Mouse (Mus musculus): ENCODE data around the gene Stard7. TPM values are rescaled to one million over a fixed set of nuclear protein-coding genes. Genes with fewer than 3 reads are reported as not detected.

The Stard7 gene
- total RNA-seq, 2 experiments from 2014 or later: 99.8 to 104 TPM

GRCm38 (mm10) chr2:127316431-127316830, 46.4 kb downstream of the Stard7 start:
- DNase-seq (ENCODE audit: low spot score in 2 of 2): no peak

DNA sequence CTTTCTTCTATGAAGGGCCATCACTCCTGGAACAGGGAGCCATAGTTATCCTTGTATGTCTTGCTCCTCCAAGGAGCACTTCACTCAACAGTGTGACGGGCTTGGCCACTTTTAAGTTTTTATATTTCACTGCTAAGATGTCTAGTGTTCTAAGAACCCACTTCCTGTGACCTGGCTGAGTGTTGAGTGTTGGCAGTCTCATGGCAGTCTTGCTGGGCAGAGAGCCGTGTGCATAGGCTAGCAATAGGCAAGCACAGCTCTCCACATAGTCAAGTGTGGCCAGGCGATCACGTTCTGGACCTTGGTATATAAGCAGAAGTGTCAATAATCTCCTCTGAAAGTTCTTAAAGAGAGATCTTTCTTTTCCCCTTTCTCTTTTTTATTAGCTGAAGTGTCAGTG, 48.1 kb downstream of the Stard7 start:
- no peak for DNase-seq (ENCODE audit: low spot score in 2 of 2)

DNA sequence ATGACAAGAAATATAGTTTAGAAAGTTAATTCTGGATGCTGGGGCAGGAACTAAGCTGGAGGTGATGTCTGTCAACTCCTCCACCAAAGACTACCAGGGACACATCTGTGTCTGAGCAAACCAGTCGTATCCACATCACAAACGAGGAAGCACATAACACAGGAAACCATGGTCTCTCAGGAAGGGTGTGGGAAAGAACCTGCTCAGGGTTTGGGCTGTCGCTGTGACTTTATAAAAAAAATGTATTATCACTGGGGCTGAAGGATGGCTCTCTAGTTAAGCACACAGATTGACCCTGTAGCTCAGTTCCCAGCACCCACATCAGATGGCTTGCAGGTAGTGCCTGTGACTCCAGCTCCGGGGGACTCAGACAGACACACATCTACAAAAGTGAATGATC, 49.1 kb downstream of the Stard7 start:
- no peak for DNase-seq (ENCODE audit: low spot score in 2 of 2)

DNA sequence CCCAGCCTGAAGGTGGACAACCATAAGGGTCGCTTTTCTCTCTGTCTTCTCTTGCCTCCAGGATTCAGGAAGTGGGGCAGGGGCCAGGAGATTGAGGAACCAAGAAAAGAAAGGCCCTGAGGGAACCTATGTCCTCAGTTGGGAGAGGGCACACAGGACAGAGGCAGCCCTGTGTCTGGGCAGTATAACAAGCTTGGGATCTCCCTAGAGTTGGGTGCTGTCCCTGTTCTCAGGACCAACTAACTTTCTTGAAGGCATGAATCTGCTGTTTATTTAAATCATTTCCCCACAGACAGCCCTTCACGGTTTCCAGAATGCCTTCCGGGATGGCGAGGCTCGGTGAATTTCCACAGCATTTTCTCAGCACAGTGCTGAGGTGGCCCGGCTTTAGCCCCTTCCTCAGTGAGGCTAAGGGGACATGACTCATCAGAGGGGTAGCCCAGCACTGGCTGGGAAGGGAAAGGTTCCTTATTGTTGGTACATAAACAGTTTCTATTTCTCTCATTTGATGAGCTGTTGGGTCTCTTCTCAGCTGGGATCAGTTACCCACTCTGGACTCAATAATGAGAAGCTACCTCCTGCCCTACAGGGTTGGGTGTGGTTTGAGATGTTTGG, 52.8 kb downstream of the Stard7 start:
- DNase-seq (ENCODE audit: low spot score in 2 of 2): no peak

DNA sequence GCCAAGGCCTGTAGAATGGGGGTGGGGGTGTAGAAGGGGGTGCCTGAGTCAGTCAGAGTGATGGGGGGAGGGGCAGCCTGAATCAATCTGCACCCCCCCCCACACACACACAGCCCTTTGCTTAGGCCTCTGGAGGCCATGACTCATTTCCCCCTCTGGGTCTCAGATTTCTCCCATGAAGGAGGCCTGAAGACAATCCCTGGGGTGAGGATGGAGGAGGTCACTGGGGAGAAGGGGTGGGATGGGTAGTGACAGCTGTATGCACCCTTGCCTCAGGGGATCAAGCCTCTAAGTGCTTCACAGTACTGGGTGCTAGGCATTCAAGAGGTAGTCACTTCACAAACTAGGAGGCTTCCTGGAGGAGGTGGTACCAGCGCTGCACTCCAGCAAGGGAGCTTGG, 53.6 kb downstream of the Stard7 start:
- no peak for DNase-seq (ENCODE audit: low spot score in 2 of 2)

DNA sequence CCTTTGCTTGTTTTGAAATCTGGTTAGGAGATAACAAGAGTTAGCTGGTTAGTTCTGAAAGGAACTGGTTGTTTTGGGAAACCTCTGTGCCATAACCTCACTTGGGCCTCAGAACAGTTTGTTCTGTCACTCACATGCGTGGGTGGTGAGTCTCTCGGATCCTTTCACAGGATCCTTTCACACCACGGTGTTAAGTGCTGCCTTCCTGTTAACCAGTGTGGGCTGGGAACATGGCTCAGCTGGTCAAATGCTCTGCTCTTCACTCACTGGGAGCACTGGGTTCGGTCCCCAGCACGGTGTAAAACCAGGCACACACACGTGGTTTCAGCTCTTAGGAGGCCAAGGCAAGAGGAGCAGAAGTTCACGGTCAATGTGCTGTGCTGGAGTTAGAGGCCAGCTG, 54.4 kb downstream of the Stard7 start:
- no peak for DNase-seq (ENCODE audit: low spot score in 2 of 2)

- DNase-seq (ENCODE audit: low spot score in 2 of 2): no peak
Measured at GRCm38 (mm10) chr2:127328090-127328851, 58.3 kb downstream of the Stard7 start.

DNA sequence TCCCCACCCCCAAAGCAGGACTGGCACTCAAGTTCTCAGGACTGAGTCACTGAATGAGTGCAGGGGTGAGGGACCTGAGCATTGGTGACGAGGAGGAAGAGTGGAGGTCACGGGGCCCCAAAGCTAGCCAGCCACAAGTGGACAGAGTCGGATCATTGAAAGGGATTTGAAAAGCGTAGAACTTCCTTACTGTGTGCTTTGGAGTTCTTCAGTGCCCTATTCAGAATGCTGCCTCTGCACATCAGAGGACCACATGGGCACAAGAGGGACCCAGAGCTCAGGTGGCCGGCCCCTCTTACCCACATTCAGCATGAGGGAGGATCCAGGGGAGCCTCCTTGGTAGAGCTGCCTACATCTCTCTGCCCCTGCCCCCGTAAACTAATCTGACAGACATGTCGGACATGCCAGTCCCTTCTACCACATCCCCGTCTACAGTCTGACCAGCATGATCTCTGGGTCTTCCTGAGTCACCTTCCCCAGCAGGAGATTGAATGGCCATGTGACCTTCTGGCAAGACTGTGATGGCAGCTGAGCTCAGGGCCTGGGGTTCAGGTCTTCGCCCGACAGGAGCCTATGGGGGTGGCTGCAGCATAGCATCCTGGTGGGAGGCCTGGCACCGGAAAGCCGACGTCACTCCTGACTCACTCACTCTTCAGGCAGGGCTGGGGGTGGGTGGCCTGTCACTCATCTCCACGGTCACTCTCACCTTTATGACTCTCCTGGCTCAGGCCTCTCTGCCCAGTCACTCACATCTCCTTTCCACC, 63.0 kb downstream of the Stard7 start:
- peak in 1 of 2 experiments; percentile 15 for DNase-seq (ENCODE audit: low spot score in 2 of 2)

DNA sequence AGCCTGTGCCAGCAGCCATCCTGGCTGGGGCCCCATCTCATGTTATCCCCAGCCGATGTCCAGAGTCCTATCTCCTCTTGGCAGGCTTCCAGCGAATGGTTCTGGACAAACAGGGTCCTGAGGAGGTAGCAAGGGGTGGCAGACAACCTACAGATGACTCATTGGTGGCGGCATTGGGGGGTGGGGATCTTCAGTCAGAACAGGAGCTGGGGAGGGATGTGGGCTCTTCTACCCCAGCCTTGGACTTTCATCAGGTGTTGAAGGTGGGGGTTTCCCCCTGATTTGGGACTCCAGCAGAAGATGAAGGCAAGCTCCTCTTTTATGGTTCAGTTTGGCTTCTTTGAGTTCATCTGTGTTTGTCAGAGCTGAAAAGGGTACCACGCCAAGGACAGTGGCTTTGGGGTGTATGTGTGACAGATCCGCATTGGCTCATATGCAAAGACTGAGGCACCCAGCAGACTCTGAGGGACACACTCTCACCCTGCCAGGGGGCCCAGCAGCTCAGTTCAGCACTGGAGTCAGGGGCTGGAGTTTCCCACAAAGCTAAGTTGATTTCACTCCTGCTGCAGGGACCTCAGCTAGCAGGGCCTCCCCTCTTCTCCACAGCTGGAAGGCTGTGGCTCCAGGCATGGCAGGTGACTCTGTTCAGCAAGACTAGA, 64.1 kb downstream of the Stard7 start:
- no peak for DNase-seq (ENCODE audit: low spot score in 2 of 2)

- no peak for DNase-seq (ENCODE audit: low spot score in 2 of 2)
Measured at GRCm38 (mm10) chr2:127335078-127335541, 65.1 kb downstream of the Stard7 start.

- peak; percentile 61 to 65 for DNase-seq (ENCODE audit: low spot score in 2 of 2)
Measured at GRCm38 (mm10) chr2:127335767-127336496, 65.9 kb downstream of the Stard7 start, which contains the start of gene Dusp2. Gene Dusp2, plus strand, starts transcription at chr2:127336159.

DNA sequence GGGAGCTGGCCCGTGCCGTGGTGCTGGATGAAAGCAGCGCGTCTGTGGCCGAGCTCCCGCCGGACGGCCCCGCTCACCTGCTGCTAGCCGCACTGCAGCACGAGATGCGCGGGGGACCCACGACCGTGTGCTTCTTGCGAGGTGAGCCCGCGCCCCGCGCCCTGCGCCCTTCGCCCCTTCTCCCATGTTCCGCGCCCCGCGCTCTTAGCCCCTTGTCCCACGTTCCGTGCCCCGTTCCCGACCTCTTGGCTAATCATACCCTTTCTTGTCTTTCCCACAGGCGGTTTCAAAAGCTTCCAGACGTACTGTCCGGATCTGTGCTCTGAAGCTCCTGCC, 66.4 kb downstream of the Stard7 start:
- no peak for DNase-seq (ENCODE audit: low spot score in 2 of 2)

DNA sequence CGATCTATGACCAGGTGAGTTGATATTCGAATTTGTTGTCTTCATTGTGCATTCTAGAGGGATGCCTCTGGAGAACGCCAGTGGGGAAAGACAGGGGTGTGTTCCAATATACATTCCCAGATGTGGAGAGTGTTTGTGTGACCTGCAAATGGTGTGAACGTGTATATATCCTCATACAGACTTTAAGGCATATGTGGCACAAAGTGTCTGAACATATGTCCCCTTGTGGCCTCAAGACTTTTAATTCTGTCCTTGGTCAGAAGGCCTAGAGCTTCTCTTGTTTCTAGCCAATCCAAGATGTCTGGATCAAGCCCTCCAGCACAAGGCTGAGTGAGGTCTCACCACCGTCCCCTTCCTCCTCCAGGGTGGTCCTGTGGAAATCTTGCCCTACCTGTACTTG, 66.9 kb downstream of the Stard7 start:
- peak in 1 of 2 experiments; percentile 7 for DNase-seq (ENCODE audit: low spot score in 2 of 2)

DNA sequence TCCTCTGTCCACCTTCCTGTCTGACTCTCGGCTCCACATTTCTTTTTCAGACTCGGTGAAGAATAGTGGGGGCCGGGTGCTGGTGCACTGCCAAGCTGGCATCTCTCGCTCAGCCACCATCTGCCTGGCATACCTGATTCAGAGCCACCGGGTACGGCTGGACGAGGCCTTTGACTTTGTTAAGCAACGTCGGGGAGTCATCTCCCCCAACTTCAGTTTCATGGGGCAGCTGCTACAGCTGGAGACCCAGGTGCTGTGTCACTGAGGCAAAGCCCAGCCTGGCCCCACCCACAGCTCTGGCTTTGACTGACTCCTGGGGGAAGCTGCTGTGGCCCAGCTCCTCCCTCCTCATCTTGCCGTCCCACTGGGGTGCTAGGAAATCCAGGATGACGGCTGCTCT, 67.5 kb downstream of the Stard7 start:
- no peak for DNase-seq (ENCODE audit: low spot score in 2 of 2)

DNA sequence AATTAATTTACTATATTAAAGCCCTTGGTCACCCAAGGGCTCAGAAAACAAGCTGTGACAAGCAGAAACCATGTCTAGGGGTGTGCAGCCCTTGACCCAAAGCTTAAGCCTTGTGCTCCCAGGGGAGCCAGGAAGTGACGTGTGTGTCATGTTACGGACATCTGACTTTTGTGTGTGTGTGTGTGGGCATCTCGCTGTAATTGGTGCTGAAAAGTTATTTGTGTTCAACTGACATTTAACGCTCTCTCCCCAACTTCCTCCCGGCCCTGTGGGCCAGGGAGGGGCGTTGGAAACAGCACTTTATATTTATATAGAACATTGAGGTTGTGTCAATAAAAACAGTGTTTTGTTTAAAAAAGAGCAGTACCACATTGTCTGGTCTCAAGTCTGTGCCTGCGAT, 68.0 kb downstream of the Stard7 start:
- DNase-seq (ENCODE audit: low spot score in 2 of 2): no peak

DNA sequence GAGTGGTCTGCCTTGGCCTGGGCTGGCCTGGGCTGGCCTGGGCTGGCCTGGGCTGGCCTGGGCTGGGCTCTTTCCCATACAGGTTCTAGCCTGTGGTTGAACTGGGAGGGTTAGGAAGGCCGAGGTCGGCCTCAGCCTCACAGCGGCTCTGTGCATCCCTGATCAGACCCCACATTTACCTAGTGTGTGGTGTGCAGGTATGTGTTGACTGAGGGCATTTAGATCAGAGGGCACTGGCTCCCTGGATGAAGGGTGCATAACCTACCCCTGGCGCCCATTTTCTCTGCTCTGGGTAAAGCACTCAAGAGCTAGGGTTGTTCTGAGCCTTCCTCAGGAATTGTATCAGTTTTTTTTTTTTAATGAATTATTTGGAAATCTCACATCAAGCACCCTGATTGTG, 68.4 kb downstream of the Stard7 start, which contains the start of gene Astl:
Gene Astl, plus strand, starts transcription at position 224 of the 400 bp plus-strand sequence.
- no peak for DNase-seq (ENCODE audit: low spot score in 2 of 2)

DNA sequence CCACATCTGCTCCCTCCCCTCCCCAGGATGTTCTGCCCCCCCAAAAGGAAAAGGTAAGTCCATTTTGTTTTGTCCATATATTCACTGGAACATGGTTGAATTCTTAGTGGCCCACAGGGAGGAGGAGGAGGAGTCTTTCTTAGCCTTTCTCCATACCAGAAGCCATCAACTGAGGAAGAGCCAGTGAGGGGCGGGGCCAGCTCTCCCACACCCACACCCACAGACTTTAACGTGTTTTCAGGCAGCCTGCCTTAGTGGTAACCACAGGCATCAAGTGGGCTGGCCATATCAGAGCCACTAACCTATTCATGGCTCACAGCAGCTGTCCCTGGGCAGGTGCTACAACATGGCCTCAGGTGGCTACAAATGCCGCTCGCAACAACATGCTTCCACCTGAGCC, 68.8 kb downstream of the Stard7 start:
- no peak for DNase-seq (ENCODE audit: low spot score in 2 of 2)

DNA sequence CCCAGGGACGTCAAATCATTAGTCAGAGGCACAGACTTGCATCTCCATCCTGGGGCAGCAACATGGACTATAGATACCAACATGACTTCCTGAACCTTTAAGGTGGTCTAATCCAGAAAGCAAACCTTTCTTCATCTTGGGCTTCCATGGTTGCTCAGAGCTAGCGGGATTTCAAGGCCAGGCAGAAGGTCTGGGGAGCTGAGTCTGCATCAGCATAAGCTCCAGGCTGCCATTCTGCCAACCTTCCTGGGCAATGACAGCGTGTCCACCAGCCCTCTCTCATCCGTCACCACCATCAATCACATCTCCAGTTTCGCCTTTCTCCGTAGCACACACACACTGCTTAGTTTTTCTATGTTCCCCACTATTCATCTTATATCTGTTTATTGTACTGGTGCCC, 69.2 kb downstream of the Stard7 start:
- no peak for DNase-seq (ENCODE audit: low spot score in 2 of 2)

GRCm38 (mm10) chr2:127341159-127341558, 71.1 kb downstream of the Stard7 start:
- DNase-seq (ENCODE audit: low spot score in 2 of 2): peak in 1 of 2 experiments; percentile 61

DNA sequence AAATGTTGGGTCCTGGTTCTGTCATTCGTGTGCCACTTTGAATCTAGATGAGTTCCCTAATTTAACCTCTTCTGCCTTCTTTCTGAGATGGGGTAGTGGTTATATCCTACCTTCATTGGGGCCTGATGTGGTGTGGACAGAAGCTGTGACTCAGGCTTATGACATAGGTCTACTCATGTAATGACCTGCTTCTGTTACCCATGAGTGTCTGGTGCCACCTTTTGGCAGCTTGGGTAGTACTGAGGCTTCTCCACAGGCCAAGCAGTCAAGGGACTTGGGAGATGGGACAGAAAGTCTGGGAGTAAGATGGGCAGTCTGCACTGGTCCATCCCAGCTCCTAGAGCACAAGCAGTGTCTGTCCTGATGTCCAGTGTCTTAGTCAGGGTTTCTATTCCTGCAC, 76.3 kb downstream of the Stard7 start:
- no peak for DNase-seq (ENCODE audit: low spot score in 2 of 2)
